Mouse (Mus musculus): Measurements from ENCODE around the gene Vasn. TPM values are rescaled to one million over a fixed set of nuclear protein-coding genes. Genes with fewer than 3 reads are reported as not detected.

Vasn gene
- polyA plus RNA-seq, 1 experiment from 2014 or later = 9.6 TPM

GRCm38 (mm10) chr16:4634681-4635080 lies 5.1 kb upstream of the Vasn start:
- H3K36me3 ChIP-seq (ENCODE audit: control insufficient read depth, insufficient read depth, low read length) = no peaks in the 10 kb centered on the region; the same call in none of the 2 replicates
- no peak overlapping the region for H3K27ac ChIP-seq (replicated peaks)

GRCm38 (mm10) chr16:4635760-4636159 lies 4.0 kb upstream of the Vasn start:
- Histone ChIP-seq H3K36me3 (ENCODE audit: control insufficient read depth, insufficient read depth, low read length) (no peaks in the 10 kb centered on the region; the same call in none of the 2 replicates), H3K9ac (ENCODE audit: low read length) (no peak overlapping the region), H3K4me1 (replicated peaks; ENCODE audit: control insufficient read depth, insufficient read depth) (peaks cover 2% of the 10 kb centered on the region; the same call in 1 of the 2 replicates), H3K27me3 (ENCODE audit: control insufficient read depth, insufficient read depth, low read length) (no peaks in the 10 kb centered on the region), H3K9me3 (ENCODE audit: control insufficient read depth, low read length) (no peaks in the 10 kb centered on the region), H3K4me2 (replicated peaks; ENCODE audit: low read depth) (no peak overlapping the region), H3K4me3 (ENCODE audit: low read depth, low read length) (no peak overlapping the region), H3K27ac (replicated peaks) (no peak overlapping the region)
- no peak for DNase-seq (ENCODE audit: low spot score)
- WGBS = 73% methylated on average over 4 of the region's 4 CpGs
- no peak for ATAC-seq (ENCODE audit: low FRiP score, low TSS enrichment)
- no peak for TF ChIP-seq CTCF (IDR thresholded peaks at IDR 0.05; ENCODE audit: low read depth)
- no peak for TF ChIP-seq EP300 (optimal IDR thresholded peaks at IDR 0.05)

More at GRCm38 (mm10) chr16:4634681-4635080, 5.1 kb upstream of the Vasn start:
- TF ChIP-seq CTCF (IDR thresholded peaks at IDR 0.05; ENCODE audit: low read depth) (no peak), EP300 (optimal IDR thresholded peaks at IDR 0.05) (no peak)
- WGBS = 87% methylated on average over 9 of the region's 9 CpGs
- H3K4me3 ChIP-seq (ENCODE audit: low read depth, low read length) = no peak overlapping the region
- no peaks in the 10 kb centered on the region for H3K27me3 ChIP-seq (ENCODE audit: control insufficient read depth, insufficient read depth, low read length)
- no peak overlapping the region for H3K4me2 ChIP-seq (replicated peaks; ENCODE audit: low read depth)
- no peaks in the 10 kb centered on the region for H3K9me3 ChIP-seq (ENCODE audit: control insufficient read depth, low read length)
- no peak for ATAC-seq (ENCODE audit: low FRiP score, low TSS enrichment)
- DNase-seq (ENCODE audit: low spot score) = no peak
- no peaks in the 10 kb centered on the region for H3K4me1 ChIP-seq (replicated peaks; ENCODE audit: control insufficient read depth, insufficient read depth)
- no peak overlapping the region for H3K9ac ChIP-seq (ENCODE audit: low read length)

GRCm38 (mm10) chr16:4638891-4639390 lies 800 bp upstream of the Vasn start:
- no peak overlapping the region for H3K9ac ChIP-seq (ENCODE audit: low read length)
- H3K36me3 ChIP-seq (ENCODE audit: control insufficient read depth, insufficient read depth, low read length) = no peaks in the 10 kb centered on the region; the same call in 1 of the 2 replicates
- no peak overlapping the region for H3K4me2 ChIP-seq (replicated peaks; ENCODE audit: low read depth)
- TF ChIP-seq CTCF (IDR thresholded peaks at IDR 0.05; ENCODE audit: low read depth) (no peak), EP300 (optimal IDR thresholded peaks at IDR 0.05) (no peak)
- H3K9me3 ChIP-seq (ENCODE audit: control insufficient read depth, low read length) = no peaks in the 10 kb centered on the region
- H3K27ac ChIP-seq (replicated peaks) = no peak overlapping the region
- no peak overlapping the region for H3K4me3 ChIP-seq (ENCODE audit: low read depth, low read length)
- peaks cover 19% of the 10 kb centered on the region for H3K4me1 ChIP-seq (replicated peaks; ENCODE audit: control insufficient read depth, insufficient read depth)
- DNase-seq (ENCODE audit: low spot score) (no peak), ATAC-seq (ENCODE audit: low FRiP score, low TSS enrichment) (no peak)
- H3K27me3 ChIP-seq (ENCODE audit: control insufficient read depth, insufficient read depth, low read length) = no peaks in the 10 kb centered on the region
- WGBS = 86% methylated on average over 3 of the region's 3 CpGs

GRCm38 (mm10) chr16:4640267-4641005 lies 695 bp downstream of the Vasn start:
- H3K27me3 ChIP-seq (ENCODE audit: control insufficient read depth, insufficient read depth, low read length) = no peaks in the 10 kb centered on the region
- H3K36me3 ChIP-seq (ENCODE audit: control insufficient read depth, insufficient read depth, low read length) = no peaks in the 10 kb centered on the region
- WGBS = 5% methylated on average over 17 of the region's 17 CpGs
- H3K4me2 ChIP-seq (replicated peaks; ENCODE audit: low read depth) = peak overlapping the region; percentile 83
- H3K4me1 ChIP-seq (replicated peaks; ENCODE audit: control insufficient read depth, insufficient read depth) = peaks cover 23% of the 10 kb centered on the region
- DNase-seq (ENCODE audit: low spot score) = peak; percentile 73
- peak overlapping the region; percentile 69 for H3K4me3 ChIP-seq (ENCODE audit: low read depth, low read length)
- H3K9me3 ChIP-seq (ENCODE audit: control insufficient read depth, low read length) = no peaks in the 10 kb centered on the region
- peak; percentile 65 for ATAC-seq (ENCODE audit: low FRiP score, low TSS enrichment)
- peak overlapping the region; percentile 82 for H3K9ac ChIP-seq (ENCODE audit: low read length)
- no peak for TF ChIP-seq CTCF (IDR thresholded peaks at IDR 0.05; ENCODE audit: low read depth)
- TF ChIP-seq EP300 (optimal IDR thresholded peaks at IDR 0.05) = no peak
- H3K27ac ChIP-seq (replicated peaks) = peak overlapping the region; percentile 94

- H3K4me1 ChIP-seq (replicated peaks; ENCODE audit: control insufficient read depth, insufficient read depth) = peaks cover 23% of the 10 kb centered on the region
- H3K4me2 ChIP-seq (replicated peaks; ENCODE audit: low read depth) = peak overlapping the region; percentile 83
- peak overlapping the region; percentile 94 for H3K27ac ChIP-seq (replicated peaks)
- H3K27me3 ChIP-seq (ENCODE audit: control insufficient read depth, insufficient read depth, low read length) = no peaks in the 10 kb centered on the region
- ATAC-seq (ENCODE audit: low FRiP score, low TSS enrichment) (no peak), DNase-seq (ENCODE audit: low spot score) (no peak)
- WGBS = 20% methylated on average over 3 of the region's 3 CpGs
- no peaks in the 10 kb centered on the region for H3K9me3 ChIP-seq (ENCODE audit: control insufficient read depth, low read length)
- H3K9ac ChIP-seq (ENCODE audit: low read length) = peak overlapping the region; percentile 82; the same call in 1 of the 2 replicates
- H3K36me3 ChIP-seq (ENCODE audit: control insufficient read depth, insufficient read depth, low read length) = no peaks in the 10 kb centered on the region
- no peak for TF ChIP-seq CTCF (IDR thresholded peaks at IDR 0.05; ENCODE audit: low read depth)
- no peak for TF ChIP-seq EP300 (optimal IDR thresholded peaks at IDR 0.05)
- peak overlapping the region; percentile 69 for H3K4me3 ChIP-seq (ENCODE audit: low read depth, low read length)
Measured at GRCm38 (mm10) chr16:4641119-4641838, 1.5 kb downstream of the Vasn start.
